Mouse (Mus musculus) limb, embryonic 14.5 days (tissue): ENCODE results near the gene Cbarp. TPM values are rescaled to one million over a fixed set of nuclear protein-coding genes. Genes with fewer than 3 reads are reported as not detected.

Experiments
- ATAC-seq: fragments of 200-750 bp; cut with Nextera tagmentation; 2 replicates; pipeline ENCODE4 v1.8.0; 2017; ENCODE audit warnings: low read depth, moderate number of reproducible peaks, moderate TSS enrichment; ENCODE audit not compliant: low FRiP score
- DNase-seq: peaks from one replicate; pipeline ENCODE4 v3.0.0-alpha.2; 2015; ENCODE audit warnings: low spot score
- H3K27ac ChIP-seq: fragments of 300-500 bp; sonication (generic); replicated peaks from 2 replicates; pipeline ENCODE4 v1.5.1; 2014; ENCODE audit warnings: low read depth, mild to moderate bottlenecking, low read length, moderate library complexity, mixed read lengths
- H3K27me3 ChIP-seq: fragments of 300-500 bp; sonication (generic); 2 replicates; pipeline ENCODE4 v1.6.1; 2014; ENCODE audit warnings: low read length, mixed read lengths; ENCODE audit not compliant: control insufficient read depth, insufficient read depth
- H3K36me3 ChIP-seq: fragments of 300-500 bp; sonication (generic); 2 replicates; pipeline ENCODE4 v1.6.1; 2014; ENCODE audit warnings: mild to moderate bottlenecking, low read length, moderate library complexity, mixed read lengths; ENCODE audit not compliant: control insufficient read depth, insufficient read depth
- H3K4me1 ChIP-seq: fragments of 300-500 bp; sonication (generic); 2 replicates; pipeline ENCODE4 v1.6.1; 2014; ENCODE audit warnings: antibody characterized with exemption, low read length, mixed read lengths; ENCODE audit not compliant: control insufficient read depth, insufficient read depth
- H3K4me2 ChIP-seq: fragments of 300-500 bp; sonication (generic); replicated peaks from 2 replicates; pipeline ENCODE4 v1.6.1; 2014; ENCODE audit warnings: low read depth, mild to moderate bottlenecking, low read length, moderate library complexity; ENCODE audit not compliant: severe bottlenecking
- H3K4me3 ChIP-seq: fragments of 300-500 bp; sonication (generic); replicated peaks from 2 replicates; pipeline ENCODE4 v1.5.1; 2014; ENCODE audit warnings: low read length
- H3K9ac ChIP-seq: fragments of 300-500 bp; sonication (generic); 2 replicates; pipeline ENCODE4 v1.6.1; 2014; ENCODE audit warnings: mild to moderate bottlenecking, low read depth, low read length, moderate library complexity; ENCODE audit not compliant: severe bottlenecking
- H3K9me3 ChIP-seq: fragments of 300-500 bp; sonication (generic); 2 replicates; pipeline ENCODE4 v1.6.1; 2016; ENCODE audit warnings: low read length; ENCODE audit not compliant: control insufficient read depth
- POLR2A ChIP-seq: fragments of 200-500 bp; IDR thresholded peaks from 2 replicates; pipeline ENCODE4 v1.8.0; 2012; ENCODE audit warnings: inconsistent platforms, mild to moderate bottlenecking, moderate library complexity, borderline replicate concordance; ENCODE audit not compliant: insufficient read depth, insufficient read length; ENCODE audit errors: extremely low read depth
- WGBS: fragments of 180-500 bp; shearing (Covaris S2); extraction: QIAGEN DNeasy Blood & Tissue Kit; methylation state at CpG from one replicate; pipeline ENCODE4 v1.1.7; 2014; 5-methylcytosine and 5-hydroxymethylcytosine counted together
- polyA plus RNA-seq, 2 experiments: library from polyadenylated mRNA; depleted of rRNA in 1 of 2; stranded (reverse) in 1 of 2; unstranded in 1 of 2; fragments of >200 nt; fragmentation: Nextera tagmentation in 1 of 2; extraction: Ambion mirVana in 1 of 2; gene quantifications; 2 replicates each; pipeline versions ENCODE4 v1.2.1 to v1.2.3; 2012 to 2014

The Cbarp gene
- polyA plus RNA-seq, 2 experiments, result 9.3 to 28.9 TPM

DNA sequence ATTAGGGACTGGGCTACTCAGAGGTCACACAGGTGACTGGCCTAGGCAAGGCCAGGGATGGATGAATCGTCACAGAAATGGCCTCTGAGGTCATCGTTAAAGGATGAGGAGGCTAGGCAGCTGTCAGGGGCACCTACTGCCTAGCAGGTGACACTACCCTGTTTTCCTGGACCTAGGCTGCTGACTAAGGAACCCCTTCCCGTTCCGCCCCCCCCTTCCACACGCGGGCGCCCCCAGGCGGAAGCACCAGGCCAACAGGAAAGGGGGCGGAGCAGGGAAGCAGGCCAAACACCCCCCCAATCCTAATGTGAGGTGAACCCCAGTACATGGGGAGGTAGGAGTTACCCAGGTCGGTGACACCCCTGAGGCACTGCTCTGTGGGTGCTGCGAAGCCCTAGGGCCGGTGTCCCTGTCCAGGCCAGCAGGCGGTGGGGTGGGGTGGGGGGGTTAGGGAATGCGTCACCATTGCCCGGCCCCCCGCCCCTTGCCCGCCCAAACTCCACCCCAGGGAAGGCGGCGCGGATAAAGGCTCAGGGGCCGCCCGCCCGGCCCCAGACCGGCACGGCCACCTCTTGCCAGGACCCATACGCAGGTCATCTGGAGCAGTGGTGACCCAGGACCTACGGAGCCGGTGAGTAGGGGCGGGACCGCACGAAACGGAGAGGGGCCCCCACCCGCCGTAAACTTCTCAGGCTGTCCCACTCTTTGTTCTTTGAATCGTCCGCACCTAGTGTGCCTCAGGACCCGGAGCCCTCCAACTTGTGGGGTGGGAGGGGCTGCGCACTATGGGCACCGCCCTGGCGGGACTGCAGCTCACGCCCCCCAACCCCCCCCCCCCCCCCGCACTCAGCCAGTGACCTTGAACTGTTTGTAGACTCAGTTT lies 7.3 kb upstream of the Cbarp start, which contains the start of gene Midn:
Midn (plus strand) TSS at position 554 of the 883 bp plus-strand sequence.
- Histone ChIP-seq H3K27ac (peak within 1 kb of the TSS; percentile 99), H3K9me3 (no peaks in the 10 kb centered on the region), H3K36me3 (peaks cover 63% of the 10 kb centered on the region), H3K27me3 (no peaks in the 10 kb centered on the region), H3K4me3 (peak within 1 kb of the TSS; percentile 99), H3K9ac (peak within 1 kb of the TSS; percentile 91), H3K4me1 (peaks cover 19% of the 10 kb centered on the region), H3K4me2 (peak within 1 kb of the TSS; percentile 61)
- DNase-seq (peak; percentile 80), ATAC-seq (peak; percentile 53)
- 3% methylated on average over 25 of the region's 42 CpGs for WGBS
- peak; percentile 75; the same call in 1 of the 2 replicates for TF ChIP-seq POLR2A

DNA sequence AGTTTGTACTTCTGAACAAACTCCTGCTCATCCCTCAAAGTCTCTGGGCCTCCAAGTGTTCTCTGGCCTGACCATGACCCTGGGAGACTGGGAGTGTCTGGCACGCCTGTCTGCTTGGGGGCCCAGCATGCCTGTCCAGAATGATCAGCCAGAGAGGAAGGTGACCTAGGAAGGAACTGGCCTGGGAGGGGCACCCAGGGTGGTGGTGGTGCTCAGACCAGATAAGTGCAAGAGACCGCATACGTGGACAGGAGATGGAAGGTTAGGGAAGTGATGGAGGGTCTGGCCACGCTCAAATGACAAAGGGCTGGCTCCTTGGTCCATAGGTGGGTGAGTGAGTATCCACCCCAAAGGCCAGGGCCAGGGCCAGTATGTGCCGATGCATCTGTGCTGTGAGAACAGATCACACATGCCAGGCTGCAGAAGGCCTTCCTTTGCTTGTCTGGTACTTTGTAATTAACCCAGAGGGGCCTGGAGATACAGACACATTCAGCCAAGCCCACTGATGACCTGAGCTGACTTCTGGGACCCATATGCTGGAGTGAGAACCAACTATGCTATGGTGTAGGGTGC lies 6.6 kb upstream of the Cbarp start:
- Histone ChIP-seq H3K4me3 (peak overlapping the region; percentile 99), H3K4me2 (peak overlapping the region; percentile 61), H3K9me3 (no peaks in the 10 kb centered on the region), H3K4me1 (peaks cover 17% of the 10 kb centered on the region; the same call in 1 of the 2 replicates), H3K36me3 (peaks cover 56% of the 10 kb centered on the region), H3K27me3 (no peaks in the 10 kb centered on the region), H3K27ac (peak overlapping the region; percentile 99), H3K9ac (no peak overlapping the region)
- no peak for TF ChIP-seq POLR2A
- ATAC-seq, result no peak
- WGBS, result 82% methylated on average over 5 of the region's 5 CpGs
- DNase-seq, result no peak

DNA sequence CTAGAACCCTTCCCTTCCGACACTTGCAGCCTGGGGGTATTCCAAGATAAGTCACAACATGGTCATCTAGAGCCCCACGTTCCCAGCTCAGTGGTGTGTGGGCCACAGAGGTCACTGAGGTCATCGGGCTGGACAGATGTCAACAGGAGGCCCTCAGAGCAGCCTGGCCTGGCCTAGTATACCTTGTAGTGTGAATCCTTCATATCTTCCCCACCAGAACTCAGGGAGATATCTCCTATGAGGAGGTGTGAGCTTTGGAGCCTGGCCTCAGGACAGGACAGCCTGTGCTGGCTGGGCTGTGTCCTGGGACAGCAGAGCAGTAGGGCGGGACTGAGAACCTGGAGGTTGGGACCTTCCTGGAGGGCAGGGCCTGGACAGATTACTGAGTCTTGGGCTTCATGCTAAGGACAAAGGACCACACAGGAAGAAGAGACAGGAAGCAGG lies 6.0 kb upstream of the Cbarp start:
- no peak overlapping the region for H3K9ac ChIP-seq
- H3K27ac ChIP-seq, result no peak overlapping the region
- peaks cover 49% of the 10 kb centered on the region for H3K36me3 ChIP-seq
- H3K4me2 ChIP-seq, result no peak overlapping the region
- H3K9me3 ChIP-seq, result no peaks in the 10 kb centered on the region
- DNase-seq (no peak), ATAC-seq (no peak)
- no peak overlapping the region for H3K4me3 ChIP-seq
- no peaks in the 10 kb centered on the region for H3K27me3 ChIP-seq
- peaks cover 14% of the 10 kb centered on the region; the same call in 1 of the 2 replicates for H3K4me1 ChIP-seq
- WGBS, result 70% methylated on average over 4 of the region's 4 CpGs
- TF ChIP-seq POLR2A, result no peak

DNA sequence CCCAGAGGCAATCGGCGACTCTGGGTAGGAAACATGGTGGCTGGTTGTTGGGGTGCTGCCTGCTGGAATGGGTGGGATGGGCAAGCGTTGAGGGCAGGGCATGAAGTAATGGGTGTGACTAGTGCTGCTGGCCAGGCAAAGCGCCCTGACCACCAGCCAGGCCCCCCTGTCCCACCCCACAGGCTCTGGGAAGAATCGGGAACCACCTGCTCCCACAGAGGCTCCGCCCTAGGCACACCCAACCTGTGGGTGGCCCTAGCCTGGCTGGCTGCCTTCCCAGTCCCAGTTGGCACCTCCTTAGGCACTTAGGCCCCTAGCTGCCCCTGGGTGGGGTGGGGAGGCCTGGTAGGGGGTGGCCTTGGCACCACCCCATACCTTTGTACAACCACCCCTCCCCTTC lies 5.3 kb upstream of the Cbarp start:
- Histone ChIP-seq H3K27me3 (no peaks in the 10 kb centered on the region), H3K27ac (no peak overlapping the region), H3K4me3 (no peak overlapping the region), H3K9me3 (no peaks in the 10 kb centered on the region), H3K9ac (no peak overlapping the region), H3K36me3 (peaks cover 42% of the 10 kb centered on the region), H3K4me1 (peaks cover 14% of the 10 kb centered on the region; the same call in 1 of the 2 replicates), H3K4me2 (no peak overlapping the region)
- TF ChIP-seq POLR2A, result no peak
- 84% methylated on average over 6 of the region's 6 CpGs for WGBS
- ATAC-seq, result no peak
- no peak for DNase-seq

DNA sequence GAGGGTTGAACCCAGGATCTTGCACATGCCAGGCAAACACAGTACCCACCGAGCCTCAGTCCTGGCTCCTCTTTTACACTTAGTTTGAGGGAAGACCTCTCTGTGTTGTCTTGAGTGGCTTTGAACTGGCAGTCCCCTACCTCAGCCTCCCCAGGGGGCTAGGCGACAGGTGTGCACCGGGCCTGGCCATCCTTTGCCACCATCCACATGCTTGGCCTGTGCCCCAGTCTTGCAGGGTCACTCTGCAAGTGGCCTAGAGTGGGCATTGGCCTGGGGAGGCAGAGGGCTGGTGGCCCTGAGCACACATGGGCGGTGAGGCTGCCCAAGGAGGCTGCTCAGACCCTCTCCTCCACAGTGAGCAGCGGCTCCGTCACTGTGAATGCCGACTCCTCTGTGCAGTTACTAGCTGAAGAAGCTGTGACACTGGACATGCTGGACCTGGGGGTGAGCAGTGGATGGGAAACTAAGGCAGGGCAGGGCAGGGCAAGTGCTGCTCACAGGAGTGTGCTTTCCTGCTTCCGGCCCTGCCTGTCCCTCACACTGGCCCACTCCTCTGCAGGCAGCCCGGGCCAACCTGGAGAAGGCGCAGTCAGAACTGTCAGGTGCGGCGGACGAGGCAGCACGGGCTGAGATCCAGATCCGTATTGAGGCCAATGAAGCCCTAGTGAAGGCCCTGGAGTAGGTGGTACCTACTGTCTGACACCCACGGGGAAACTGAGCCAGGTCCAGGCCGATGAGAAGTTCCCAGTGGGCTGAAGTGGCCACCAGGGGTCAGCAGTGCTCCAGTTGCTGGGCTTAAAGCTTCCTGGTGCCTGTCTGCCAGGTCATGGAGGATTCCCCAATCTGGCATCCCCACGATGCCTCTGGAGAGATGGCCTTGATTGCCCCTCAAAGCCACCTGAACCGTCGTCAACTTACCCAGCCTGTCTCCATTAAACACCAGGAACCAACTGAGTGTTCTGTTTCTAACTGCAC lies 4.5 kb upstream of the Cbarp start:
- no peak overlapping the region for H3K4me2 ChIP-seq
- ATAC-seq, result no peak
- peaks cover 37% of the 10 kb centered on the region for H3K36me3 ChIP-seq
- no peak for TF ChIP-seq POLR2A
- H3K9me3 ChIP-seq, result no peaks in the 10 kb centered on the region
- DNase-seq, result peak; percentile 73
- H3K27me3 ChIP-seq, result no peaks in the 10 kb centered on the region
- peaks cover 14% of the 10 kb centered on the region; the same call in 1 of the 2 replicates for H3K4me1 ChIP-seq
- WGBS, result 73% methylated on average over 20 of the region's 20 CpGs
- H3K4me3 ChIP-seq, result no peak overlapping the region
- H3K27ac ChIP-seq, result no peak overlapping the region
- no peak overlapping the region for H3K9ac ChIP-seq
